8 mouse cellular contexts compared by ENCODE assay signal in the genomic region with DNA sequence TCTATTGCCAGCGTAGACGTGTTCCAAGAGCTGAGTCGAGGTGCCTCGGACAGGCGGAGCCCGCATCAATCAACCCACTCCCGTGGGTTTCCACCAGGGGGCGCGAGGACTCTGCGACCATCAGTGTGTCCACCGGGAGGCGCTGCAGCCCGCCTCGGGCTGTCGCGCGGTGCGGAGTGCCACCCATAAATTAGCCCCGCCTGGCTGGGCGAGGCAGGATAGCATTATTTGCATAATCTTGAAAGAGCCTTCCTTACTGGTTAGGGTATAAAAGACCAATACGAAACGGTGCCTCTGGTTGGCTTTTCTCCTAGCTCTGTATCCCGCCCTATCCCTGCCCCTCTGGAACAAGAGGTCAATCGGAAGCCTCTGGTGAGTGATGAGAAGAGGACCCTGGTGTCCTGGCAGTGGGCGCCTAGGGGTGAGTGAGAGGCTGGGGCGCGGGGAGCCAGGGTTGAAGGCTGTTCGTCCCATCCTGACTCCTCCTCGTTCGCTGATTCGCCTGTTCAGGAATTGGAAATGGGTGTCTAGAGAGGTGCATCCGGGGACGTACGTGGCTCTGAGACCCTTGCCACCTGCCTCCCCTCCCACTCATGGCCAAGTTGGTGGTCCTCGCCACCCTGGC. TPM values are rescaled to one million over a fixed set of nuclear protein-coding genes. Genes with fewer than 3 reads are reported as not detected.
DNase-seq lines count a peak whose midpoint lies in the region; ATAC-seq lines count a peak whose summit lies in the region.

No protein-coding gene starts in this region.

- peak overlapping the region; percentile 93 for H3K4me2 ChIP-seq in heart, embryonic 13.5 days
- peak overlapping the region; percentile 93 for H3K4me2 ChIP-seq in liver, embryonic 13.5 days
- peak overlapping the region; percentile 80 for H3K4me2 ChIP-seq in stomach, embryonic 16.5 days (ENCODE audit: low read depth, low read length)

- WGBS in heart, embryonic 13.5 days, result under 1% methylated on average over 35 of the region's 35 CpGs
- WGBS in liver, embryonic 13.5 days (ENCODE audit: insufficient replicate concordance), result under 1% methylated on average over 35 of the region's 35 CpGs
- under 1% methylated on average over 35 of the region's 35 CpGs for WGBS in stomach, embryonic 16.5 days

- peaks cover 28% of the 10 kb centered on the region for H3K27me3 ChIP-seq in heart, embryonic 13.5 days (replicated peaks)
- H3K27me3 ChIP-seq in liver, embryonic 13.5 days, result peaks cover 43% of the 10 kb centered on the region
- H3K27me3 ChIP-seq in stomach, embryonic 16.5 days (ENCODE audit: control insufficient read depth, insufficient read depth, low read length), result peaks cover 5% of the 10 kb centered on the region; the same call in 1 of the 2 replicates

- H3K9me3 ChIP-seq in heart, embryonic 13.5 days, result no peaks in the 10 kb centered on the region
- H3K9me3 ChIP-seq in liver, embryonic 13.5 days (replicated peaks), result no peaks in the 10 kb centered on the region
- no peaks in the 10 kb centered on the region for H3K9me3 ChIP-seq in stomach, embryonic 16.5 days (replicated peaks; ENCODE audit: control insufficient read depth, low read length)

- DNase-seq in CD4-positive helper T cell, adult 2 months (ENCODE audit: low read depth, low spot score), result peak; percentile 98
- peak; percentile 77 for DNase-seq in brain, embryonic 18.5 days (ENCODE audit: low read depth, low spot score)
- DNase-seq in kidney, postnatal 10 days, result peak; percentile 97
- DNase-seq in liver, embryonic 13.5 days, result peak; percentile 97
- peak; percentile 99 for DNase-seq in neural tube, embryonic 10.5 days (ENCODE audit: extremely low spot score, low spot score)

- H3K4me1 ChIP-seq in heart, embryonic 13.5 days, result peaks cover 62% of the 10 kb centered on the region
- H3K4me1 ChIP-seq in liver, embryonic 13.5 days (replicated peaks), result peaks cover 62% of the 10 kb centered on the region
- H3K4me1 ChIP-seq in stomach, embryonic 16.5 days (ENCODE audit: control insufficient read depth, insufficient read depth, low read length), result peaks cover 30% of the 10 kb centered on the region

- ATAC-seq in erythroid progenitor cell, adult 5-6 weeks (replicated peaks; ENCODE audit: low FRiP score, poor library complexity, severe bottlenecking), result peak; percentile 79
- ATAC-seq in heart, embryonic 13.5 days (ENCODE audit: extremely low read depth, insufficient number of reproducible peaks, low FRiP score, low TSS enrichment), result peak; percentile 83
- peak; percentile 88 for ATAC-seq in liver, embryonic 13.5 days (ENCODE audit: low read depth)
- peak; percentile 89 for ATAC-seq in stomach, embryonic 16.5 days (ENCODE audit: insufficient read depth, low FRiP score)

- H3K9ac ChIP-seq in heart, embryonic 13.5 days, result peak overlapping the region; percentile 82
- peak overlapping the region; percentile 91 for H3K9ac ChIP-seq in liver, embryonic 13.5 days
- H3K9ac ChIP-seq in stomach, embryonic 16.5 days (ENCODE audit: low read length), result peak overlapping the region; percentile 81

- peak overlapping the region; percentile 41; the same call in 1 of the 2 replicates for H3K27ac ChIP-seq in heart, embryonic 13.5 days (replicated peaks)
- H3K27ac ChIP-seq in liver, embryonic 13.5 days, result peak overlapping the region; percentile 97
- H3K27ac ChIP-seq in stomach, embryonic 16.5 days (ENCODE audit: low read length), result peak overlapping the region; percentile 5; the same call in 1 of the 2 replicates

- peaks cover 4% of the 10 kb centered on the region; the same call in 1 of the 2 replicates for H3K36me3 ChIP-seq in heart, embryonic 13.5 days
- peaks cover 27% of the 10 kb centered on the region for H3K36me3 ChIP-seq in liver, embryonic 13.5 days
- H3K36me3 ChIP-seq in stomach, embryonic 16.5 days (ENCODE audit: control insufficient read depth, insufficient read depth, low read length), result no peaks in the 10 kb centered on the region; the same call in 1 of the 2 replicates

- peak overlapping the region; percentile 65 for H3K4me3 ChIP-seq in heart, embryonic 13.5 days
- H3K4me3 ChIP-seq in liver, embryonic 13.5 days (replicated peaks), result peak overlapping the region; percentile 78
- H3K4me3 ChIP-seq in stomach, embryonic 16.5 days (replicated peaks; ENCODE audit: low read length), result peak overlapping the region; percentile 72

RNA-seq across cellular contexts. Expression of a gene that starts 1.4 kb away (rescaled TPM):
- 13.4 and 21.6 TPM in 2 replicates for total RNA-seq in erythroid progenitor cell, adult 5-6 weeks (2015; ENCODE audit: low replicate concordance)
- total RNA-seq in erythroid progenitor cell, adult 5-6 weeks (2017; ENCODE audit: low replicate concordance), result 25.6 and 60.5 TPM in 2 replicates
- polyA plus RNA-seq in heart, embryonic 13.5 days (2015; fragmentation: Nextera tagmentation; extraction: Ambion mirVana), result 12.0 and 14.3 TPM in 2 replicates
- polyA plus RNA-seq in liver, embryonic 13.5 days (2015; fragmentation: Nextera tagmentation; extraction: Ambion mirVana), result 60.4 and 62.2 TPM in 2 replicates
- polyA plus RNA-seq in stomach, embryonic 16.5 days (2015; fragmentation: Nextera tagmentation; extraction: Ambion mirVana), result 31.0 and 36.4 TPM in 2 replicates

RNA-seq across cellular contexts. Expression of a gene that starts 1.4 kb away (rescaled TPM):
- total RNA-seq in erythroid progenitor cell, adult 5-6 weeks (2015; ENCODE audit: low replicate concordance), result 1.4 TPM in 1 of 2 replicates, not detected in the other
- total RNA-seq in erythroid progenitor cell, adult 5-6 weeks (2017; ENCODE audit: low replicate concordance), result 3.1 TPM in 1 of 2 replicates, not detected in the other
- 7.8 and 8.7 TPM in 2 replicates for polyA plus RNA-seq in heart, embryonic 13.5 days (2015; fragmentation: Nextera tagmentation; extraction: Ambion mirVana)
- 0.28 and 0.50 TPM in 2 replicates for polyA plus RNA-seq in liver, embryonic 13.5 days (2015; fragmentation: Nextera tagmentation; extraction: Ambion mirVana)
- polyA plus RNA-seq in stomach, embryonic 16.5 days (2015; fragmentation: Nextera tagmentation; extraction: Ambion mirVana), result 5.2 and 6.5 TPM in 2 replicates

RNA-seq across cellular contexts. Expression of a gene that starts 13.2 kb away (rescaled TPM):
- total RNA-seq in erythroid progenitor cell, adult 5-6 weeks (2015; ENCODE audit: low replicate concordance), result 7.5 and 14.1 TPM in 2 replicates
- total RNA-seq in erythroid progenitor cell, adult 5-6 weeks (2017; ENCODE audit: low replicate concordance), result 20.8 and 26.7 TPM in 2 replicates
- 2.8 and 3.0 TPM in 2 replicates for polyA plus RNA-seq in heart, embryonic 13.5 days (2015; fragmentation: Nextera tagmentation; extraction: Ambion mirVana)
- 2.6 and 3.0 TPM in 2 replicates for polyA plus RNA-seq in liver, embryonic 13.5 days (2015; fragmentation: Nextera tagmentation; extraction: Ambion mirVana)
- 4.7 and 5.7 TPM in 2 replicates for polyA plus RNA-seq in stomach, embryonic 16.5 days (2015; fragmentation: Nextera tagmentation; extraction: Ambion mirVana)

RNA-seq across cellular contexts. Expression of a gene that starts 29.4 kb away (rescaled TPM):
- 1.8 and 3.8 TPM in 2 replicates for total RNA-seq in erythroid progenitor cell, adult 5-6 weeks (2015; ENCODE audit: low replicate concordance)
- total RNA-seq in erythroid progenitor cell, adult 5-6 weeks (2017; ENCODE audit: low replicate concordance), result 5.9 and 13.0 TPM in 2 replicates
- polyA plus RNA-seq in heart, embryonic 13.5 days (2015; fragmentation: Nextera tagmentation; extraction: Ambion mirVana), result 5.7 and 6.2 TPM in 2 replicates
- 6.3 and 7.7 TPM in 2 replicates for polyA plus RNA-seq in liver, embryonic 13.5 days (2015; fragmentation: Nextera tagmentation; extraction: Ambion mirVana)
- polyA plus RNA-seq in stomach, embryonic 16.5 days (2015; fragmentation: Nextera tagmentation; extraction: Ambion mirVana), result 6.3 and 7.9 TPM in 2 replicates

Comparison
In these comparisons a context has a peak if more than half of its experiments do, and no peak if none do; other contexts are left out.
1. Peak in every context shown above with its lines: DNase-seq, ATAC-seq, H3K4me3 ChIP-seq and H3K27ac ChIP-seq.
2. H3K27ac ChIP-seq: peak in every context shown above with its lines; median percentile 97 in liver, embryonic 13.5 days; 41 in heart, embryonic 13.5 days; 5 in stomach, embryonic 16.5 days.